Mouse (Mus musculus) embryo, embryonic 11 days (tissue): ENCODE measurements at regions not wholly inside any gene's neighbourhood (a gene's known extent, or its start where the extent isn't known, plus 50 kb on each side); places are given as distances from the start of the nearest gene placed in this dataset.
"Not testable (repeated sequence)": the region's sequence is repeated elsewhere in the genome, so short reads cannot be mapped to it uniquely, and the experiment has no call there.

Source experiments
- DNase-seq: peaks from one replicate; pipeline ENCODE4 v3.0.0-alpha.2; 2015

DNA sequence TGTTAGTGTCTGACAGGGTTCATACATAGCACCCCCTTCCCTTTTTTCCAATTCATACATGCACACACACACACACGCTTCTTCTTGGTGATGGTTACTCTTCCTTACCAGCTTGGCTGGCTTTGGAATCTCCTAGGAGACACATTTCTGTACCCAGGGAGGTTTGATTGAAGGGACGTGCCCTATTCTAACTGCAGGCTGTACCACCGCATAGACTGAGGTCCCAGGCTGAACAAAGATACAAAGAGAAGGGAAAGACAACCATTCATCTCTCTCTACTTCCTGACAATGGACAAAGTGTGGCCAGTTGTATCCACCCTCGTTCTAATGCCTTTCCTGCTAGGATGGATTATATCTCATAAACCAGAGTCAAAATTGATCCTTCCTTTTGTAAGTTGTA is 100.0 kb downstream of the Raet1d start:
- peak; percentile 2 for DNase-seq

DNA sequence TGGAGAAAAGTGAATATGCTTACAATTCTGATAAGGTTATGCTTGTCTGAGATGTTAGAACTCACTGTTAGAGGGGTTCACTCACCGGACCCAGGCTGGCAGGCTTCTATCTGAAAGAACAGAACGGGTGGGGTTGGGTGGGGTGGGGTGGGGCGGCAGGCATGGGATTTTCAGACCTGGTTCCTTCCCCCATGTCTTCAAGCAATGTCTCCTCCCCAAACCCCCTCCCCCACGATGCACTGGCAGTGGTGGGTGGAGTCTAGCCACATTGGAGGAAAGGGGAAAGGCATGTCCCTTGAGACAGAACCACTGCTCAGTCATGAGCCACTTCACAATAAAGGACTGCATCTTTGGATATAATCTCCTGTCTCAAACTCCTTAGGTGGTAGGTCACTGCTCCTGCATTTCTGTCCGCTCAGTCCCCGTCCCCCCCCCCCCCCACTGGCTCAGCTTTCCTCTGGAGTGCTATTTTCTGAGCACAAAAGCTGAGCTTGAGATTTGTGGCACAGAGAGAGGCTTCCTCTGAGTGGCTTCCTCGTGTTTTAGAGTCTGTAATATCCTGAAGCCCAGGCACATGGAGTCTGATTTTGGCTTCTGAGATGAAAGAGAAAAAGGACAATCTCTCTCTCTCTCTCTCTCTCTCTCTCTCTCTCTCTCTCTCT is 100.6 kb downstream of the Raet1d start:
- DNase-seq = peak; percentile 65

DNA sequence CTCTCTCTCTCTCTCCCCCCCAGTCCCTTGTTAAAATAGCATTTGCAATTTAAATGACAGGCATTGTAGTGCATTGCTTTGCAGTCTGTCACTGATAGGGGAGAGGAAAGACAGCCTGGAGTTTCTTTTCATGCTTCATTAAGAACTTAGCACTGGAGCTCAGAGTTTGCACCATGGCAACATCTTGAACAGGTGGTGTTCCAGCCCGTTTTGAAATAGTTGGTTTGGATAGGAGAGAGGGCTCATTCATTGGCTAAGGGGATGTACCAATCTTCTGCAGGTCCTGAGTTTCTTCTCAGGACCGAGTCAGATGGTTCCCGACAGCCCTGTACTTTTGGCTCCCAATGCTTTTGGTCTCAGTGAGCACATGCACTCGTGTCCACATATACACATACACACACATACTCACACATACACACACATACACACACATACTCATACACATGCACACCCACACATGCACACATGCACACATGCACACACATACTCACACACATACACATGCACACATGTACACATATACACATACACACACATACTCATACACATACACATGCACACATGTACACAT is 101.2 kb downstream of the Raet1d start:
- DNase-seq = peak; percentile 11

DNA sequence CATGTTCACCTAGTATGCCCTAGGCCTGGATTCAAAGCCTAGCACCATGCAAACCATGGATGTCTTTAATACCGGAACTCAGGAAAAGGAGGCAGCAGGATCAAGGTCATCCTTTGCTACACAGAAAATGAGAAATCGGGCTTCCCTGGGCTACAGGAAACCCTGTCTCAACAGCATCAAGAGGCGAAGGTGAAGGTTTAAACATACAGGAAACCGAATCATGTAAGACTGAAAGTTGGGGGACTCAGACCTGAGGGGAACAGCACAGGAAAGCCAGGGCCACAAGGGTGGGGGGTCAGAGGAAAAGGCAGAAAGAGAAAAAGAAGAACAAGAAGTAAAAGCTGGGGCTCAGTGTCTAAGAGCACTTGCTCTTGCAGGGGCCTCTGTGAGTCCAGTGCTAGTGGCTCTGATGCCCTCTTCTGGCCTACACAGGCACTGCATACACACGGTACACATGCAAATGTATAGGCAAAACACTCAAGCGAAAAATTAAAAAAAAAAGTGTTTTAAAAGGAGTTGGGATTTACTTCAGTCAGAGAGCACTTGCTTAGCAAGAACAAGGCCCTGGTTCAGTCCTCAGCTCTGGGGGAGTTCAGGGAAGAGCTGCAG is 111.5 kb downstream of the Raet1d start:
- DNase-seq = not testable (repeated sequence)

DNA sequence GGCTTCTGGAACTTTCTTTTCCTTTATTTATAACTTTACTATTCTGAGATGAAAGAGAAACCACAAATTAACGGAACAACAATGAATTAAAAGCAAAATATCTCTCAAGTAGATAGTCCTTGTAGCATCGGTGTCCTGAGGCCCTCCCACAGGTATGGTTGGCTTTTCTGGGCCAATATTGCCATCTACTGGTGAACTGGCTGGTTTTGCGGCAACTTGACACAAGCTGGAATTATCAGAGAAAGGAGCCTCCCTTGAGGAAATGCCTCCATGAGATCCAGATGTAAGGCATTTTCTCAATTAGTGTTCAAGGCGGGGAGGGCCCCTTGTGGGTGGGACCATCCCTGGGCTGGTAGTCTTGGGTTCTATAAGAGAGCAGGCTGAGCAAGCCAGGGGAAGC is 119.5 kb downstream of the Raet1d start:
- peak; percentile 78 for DNase-seq

DNA sequence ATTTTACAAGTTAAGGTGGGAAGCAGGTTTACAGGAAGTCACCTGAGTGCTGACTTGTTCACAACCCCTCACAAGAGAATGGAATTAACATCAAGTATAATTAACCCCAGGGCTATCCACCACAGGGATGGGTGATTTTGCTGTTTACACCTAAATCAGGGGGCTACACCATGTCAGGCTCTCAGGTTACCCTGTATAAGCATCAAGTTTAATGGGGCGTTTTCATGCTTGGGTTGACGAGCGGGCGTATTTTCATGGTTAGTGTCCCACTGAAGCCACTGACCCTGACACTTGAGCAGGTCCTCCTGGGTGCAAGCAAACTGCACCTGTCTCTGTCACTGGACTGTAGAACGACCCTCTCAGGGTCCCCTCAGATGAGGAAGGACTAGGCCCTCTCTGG is 126.7 kb downstream of the Raet1d start:
- DNase-seq = not testable (repeated sequence)

DNA sequence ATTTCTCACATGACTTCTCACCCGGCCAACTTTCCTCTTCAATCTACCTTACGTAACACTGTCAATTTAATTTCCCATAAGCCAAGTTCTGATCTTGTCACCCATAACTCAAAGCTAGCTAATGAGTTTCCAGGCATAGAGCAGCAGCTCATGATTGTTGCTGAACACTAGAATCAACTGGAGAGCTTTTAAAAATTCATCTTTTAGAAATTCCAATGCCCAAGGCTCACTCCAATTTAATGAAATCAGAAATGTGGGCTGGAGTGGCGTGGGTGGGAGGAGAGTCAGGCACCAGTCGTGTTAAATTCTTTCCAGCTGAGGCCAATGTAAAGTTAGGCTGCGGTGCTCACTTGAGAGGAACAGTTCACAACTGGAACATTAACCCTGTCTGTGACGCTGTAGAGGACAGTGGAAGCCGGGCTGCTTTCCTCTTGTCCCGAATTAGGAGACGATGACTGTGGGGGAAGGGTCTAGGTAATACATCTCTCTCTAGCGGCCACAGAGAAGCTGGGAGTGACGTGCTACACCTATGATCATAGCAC is 131.5 kb downstream of the Raet1d start:
- not testable (repeated sequence) for DNase-seq

DNA sequence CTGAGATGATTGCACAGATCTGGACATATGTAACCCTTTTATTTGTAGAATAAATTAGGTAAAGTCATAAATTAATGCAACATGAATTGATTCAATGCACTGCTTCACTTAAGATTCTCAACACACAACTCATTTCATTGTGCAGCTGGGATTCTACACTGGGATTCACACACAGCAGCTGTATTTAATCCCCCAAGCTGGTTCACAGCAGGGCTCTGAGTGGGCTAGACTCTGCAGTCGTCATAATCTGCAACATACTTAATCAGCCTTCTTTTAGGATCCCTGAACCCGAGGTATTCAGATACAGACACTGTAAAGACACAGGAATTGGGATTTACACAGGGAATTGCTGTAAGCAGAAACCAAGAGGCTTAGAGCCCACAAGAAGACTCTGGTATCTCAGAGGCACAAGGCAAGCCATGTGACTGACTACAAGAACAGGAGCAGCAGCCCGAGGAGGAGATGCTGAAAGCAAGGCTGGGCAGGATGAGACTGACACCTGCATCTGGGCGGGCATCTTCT is 135.7 kb downstream of the Raet1d start:
- DNase-seq = no peak
